Mouse (Mus musculus) kidney, adult 10 weeks (tissue): ENCODE results near the gene Npy5r. TPM values are rescaled to one million over a fixed set of nuclear protein-coding genes. Genes with fewer than 3 reads are reported as not detected.

Source experiments
- polyA plus RNA-seq: library from polyadenylated mRNA; stranded (reverse); fragments of 350-450 nt; fragmentation: Illumina TruSeq; extraction: RNeasy Lipid Tissue Mini Kit (QIAGEN cat#74804); gene quantifications from one replicate; pipeline ENCODE4 v1.2.3, GENCODE M21; 2014; ENCODE audit warnings: low read depth, low replicate concordance

Gene Npy5r
- polyA plus RNA-seq, result 0.49 TPM

DNA sequence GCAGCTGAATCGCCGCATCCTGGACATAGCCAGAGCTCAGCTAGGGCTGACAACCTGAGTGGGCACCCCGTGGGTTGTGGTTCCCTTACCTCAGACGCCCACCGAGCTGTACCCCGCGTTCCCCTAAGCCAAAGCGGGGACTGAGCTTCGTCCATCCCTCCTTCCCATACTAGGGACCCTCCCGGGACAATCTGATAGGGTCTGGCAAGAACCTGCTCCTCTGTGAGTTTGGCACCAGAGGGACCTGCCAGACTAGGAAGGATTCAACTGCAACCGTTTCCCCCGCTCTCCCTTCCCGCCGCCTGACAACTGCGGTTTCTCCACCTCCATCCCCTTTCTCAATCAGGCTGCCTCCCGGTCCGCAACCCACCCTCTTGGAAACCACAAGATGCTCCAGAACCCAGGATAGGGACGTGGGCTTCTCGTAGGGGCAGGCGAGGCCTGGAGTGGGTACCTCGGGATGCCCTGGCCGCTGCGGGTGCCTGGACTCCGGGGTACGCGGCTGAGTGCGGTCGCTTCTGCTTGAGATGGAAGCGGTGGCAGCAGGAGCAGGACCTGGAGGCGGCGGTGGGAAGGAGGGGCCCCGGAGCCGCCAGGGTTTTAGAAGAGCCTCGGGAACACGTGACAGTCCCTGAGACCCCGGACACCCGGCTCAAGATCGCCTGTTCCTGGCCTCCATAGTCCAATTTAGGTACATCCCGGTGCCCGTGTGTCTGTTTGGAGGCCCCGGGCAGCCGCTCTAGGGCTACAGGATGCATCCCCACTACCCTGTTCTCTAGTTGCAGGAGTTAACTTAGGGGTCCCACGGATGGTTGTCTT is at the start of gene Npy5r:
Npy5r (minus strand) TSS at position 618 of the 819 bp plus-strand sequence.

DNA sequence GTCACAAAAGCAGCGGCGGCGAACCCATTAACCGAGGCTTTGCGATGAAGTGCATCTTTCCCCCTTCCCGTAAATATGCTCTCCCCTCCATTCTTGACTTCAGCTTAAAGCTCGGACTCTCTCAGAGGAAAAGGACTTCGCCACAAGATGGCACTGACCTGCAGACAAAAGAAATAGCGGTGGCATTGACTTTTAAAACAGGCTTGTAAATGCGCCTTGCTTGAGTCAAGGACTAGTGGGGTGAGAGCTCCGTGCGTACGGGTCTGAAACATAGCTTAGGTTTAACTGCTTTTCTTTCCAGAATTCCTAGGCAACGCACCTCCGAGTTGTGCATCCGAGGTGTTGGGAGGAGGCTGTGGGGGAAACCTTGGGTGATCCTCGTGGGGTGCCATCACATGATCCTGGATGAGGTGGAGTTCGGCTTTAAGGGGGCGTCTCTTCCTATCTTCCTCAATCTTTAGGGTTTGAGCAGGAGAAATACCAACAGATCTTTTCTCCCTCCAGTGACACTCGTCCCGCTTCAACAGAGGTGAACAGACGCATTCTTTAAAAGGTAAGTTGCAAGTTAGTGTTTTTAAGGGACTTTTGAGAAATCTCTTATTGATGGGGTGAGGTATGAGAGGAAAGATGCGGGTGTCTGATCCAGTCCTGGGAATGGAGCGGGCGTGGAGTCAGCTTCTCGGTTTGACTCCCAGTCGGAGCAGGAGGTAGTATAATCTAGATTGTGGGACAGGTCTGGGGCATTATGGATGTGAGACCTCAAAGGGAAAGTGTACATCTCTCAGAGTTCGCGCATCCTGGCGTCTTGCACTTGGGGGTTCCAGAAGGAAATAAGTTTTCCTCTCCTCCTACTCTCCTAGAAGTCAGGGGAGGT is 9.3 kb upstream of the Npy5r start, which contains the start of gene Npy1r:
Npy1r (plus strand) TSS at position 223 of the 874 bp plus-strand sequence.

Other genes starting within 250 kb of the Npy5r start
- 7.9 TPM for gene Tma16, start 201.6 kb downstream of the Npy5r start, polyA plus RNA-seq
- not detected for gene Tktl2, start 176.4 kb downstream of the Npy5r start, polyA plus RNA-seq
- gene Npy1r, start 9.1 kb upstream of the Npy5r start, polyA plus RNA-seq, result 15.1 TPM
- gene Naf1, start 172.1 kb upstream of the Npy5r start, polyA plus RNA-seq, result 40.2 TPM